Mouse (Mus musculus) heart, embryonic 14.5 days (tissue): ENCODE measurements around the gene Ndufa8. TPM values are rescaled to one million over a fixed set of nuclear protein-coding genes. Genes with fewer than 3 reads are reported as not detected.

Experiments
- ATAC-seq: fragments of 200-750 bp; cut with Nextera tagmentation; 2 replicates; pipeline ENCODE4 v1.8.0; 2017; ENCODE audit warnings: low read depth, moderate TSS enrichment; ENCODE audit not compliant: insufficient number of reproducible peaks, insufficient read depth, low FRiP score
- H3K27ac ChIP-seq, 2 experiments: fragments of 200-500 bp in 1 of 2; fragments of 300-500 bp in 1 of 2; sonication (generic) in 1 of 2; replicated peaks in 1 of 2; 2 replicates each; pipeline ENCODE4 v1.5.1; 2012 to 2014; ENCODE audit warnings: low read depth in 2 of 2, low read length in 2 of 2, control low read depth in 1 of 2, mild to moderate bottlenecking in 1 of 2, mixed read lengths in 1 of 2; ENCODE audit not compliant: control insufficient read depth in 1 of 2, insufficient read depth in 1 of 2
- H3K27me3 ChIP-seq: fragments of 300-500 bp; sonication (generic); 2 replicates; pipeline ENCODE4 v1.6.1; 2014; ENCODE audit warnings: mild to moderate bottlenecking, low read length, control low read depth; ENCODE audit not compliant: control insufficient read depth, insufficient read depth
- H3K36me3 ChIP-seq: fragments of 300-500 bp; sonication (generic); 2 replicates; pipeline ENCODE4 v1.6.1; 2014; ENCODE audit warnings: mild to moderate bottlenecking, control low read depth, low read length, mixed read lengths; ENCODE audit not compliant: control insufficient read depth, insufficient read depth
- H3K4me1 ChIP-seq, 2 experiments: fragments of 200-500 bp in 1 of 2; fragments of 300-500 bp in 1 of 2; sonication (generic) in 1 of 2; 2 replicates each; pipeline ENCODE4 v1.6.1; 2012 to 2014; ENCODE audit warnings: low read length in 2 of 2, control low read depth in 1 of 2, mixed read lengths in 1 of 2; ENCODE audit not compliant: control insufficient read depth in 2 of 2, insufficient read depth in 2 of 2
- H3K4me2 ChIP-seq: fragments of 300-500 bp; sonication (generic); 2 replicates; pipeline ENCODE4 v1.6.1; 2014; ENCODE audit warnings: mild to moderate bottlenecking, low read length
- H3K4me3 ChIP-seq, 2 experiments: fragments of 200-500 bp in 1 of 2; fragments of 300-500 bp in 1 of 2; sonication (generic) in 1 of 2; 2 replicates each; pipeline ENCODE4 v1.5.1; 2012 to 2014; ENCODE audit warnings: low read length in 2 of 2, mild to moderate bottlenecking in 2 of 2, control low read depth in 1 of 2, low read depth in 1 of 2, moderate library complexity in 1 of 2; ENCODE audit not compliant: control insufficient read depth in 1 of 2, insufficient read depth in 1 of 2
- H3K9ac ChIP-seq: fragments of 300-500 bp; sonication (generic); 2 replicates; pipeline ENCODE4 v1.6.1; 2014; ENCODE audit warnings: mild to moderate bottlenecking, low read length
- H3K9me3 ChIP-seq: fragments of 300-500 bp; sonication (generic); 2 replicates; pipeline ENCODE4 v1.6.1; 2016; ENCODE audit warnings: low read length, control low read depth; ENCODE audit not compliant: control insufficient read depth
- WGBS: fragments of 180-500 bp; shearing (Covaris S2); extraction: QIAGEN DNeasy Blood & Tissue Kit; methylation state at CpG from one replicate; pipeline ENCODE4 v1.1.7; 2014; 5-methylcytosine and 5-hydroxymethylcytosine counted together
- polyA plus RNA-seq: library from polyadenylated mRNA; unstranded; fragments of >200 nt; fragmentation: Nextera tagmentation; extraction: Ambion mirVana; gene quantifications from 2 replicates; pipeline ENCODE4 v1.2.1, GENCODE M21; 2014

Gene Ndufa8
- polyA plus RNA-seq, 1 experiment from 2014 or later: 464 TPM

DNA sequence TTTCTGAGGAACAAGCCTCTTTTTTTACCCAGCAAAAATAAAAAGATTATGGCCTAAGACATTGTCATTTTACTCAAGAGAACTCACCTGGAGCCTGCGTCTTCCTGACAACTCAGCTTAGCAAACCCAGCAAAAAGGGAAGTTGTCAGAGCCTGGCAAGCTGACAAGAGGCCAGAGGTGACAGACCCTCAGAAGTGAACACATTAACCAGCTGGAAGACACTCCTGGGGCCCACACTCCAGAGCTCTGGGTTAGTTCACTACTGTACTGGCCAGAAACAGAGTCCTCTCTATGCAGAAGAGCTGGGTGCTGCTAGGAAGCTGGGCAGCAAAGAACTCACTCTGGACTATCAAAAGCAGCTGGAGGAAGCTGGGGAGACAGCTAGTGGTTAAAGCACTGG lies 8.3 kb downstream of the Ndufa8 start:
- Histone ChIP-seq H3K4me1 (peaks cover 5 to 26% of the 10 kb centered on the region in 2 experiments), H3K9ac (0 out of 2 replicates have a peak overlapping the region, but pooled peaks have one; percentile 21), H3K4me3 (no peak overlapping the region), H3K36me3 (peaks cover 82% of the 10 kb centered on the region), H3K27me3 (no peaks in the 10 kb centered on the region), H3K27ac (0 out of 4 replicates have a peak overlapping the region, but pooled peaks of 1 of the 2 experiments have one; percentile 6), H3K4me2 (no peak overlapping the region), H3K9me3 (no peaks in the 10 kb centered on the region)
- WGBS: 57% methylated on average over 1 of the region's 1 CpGs
- ATAC-seq: no peak

GRCm38 (mm10) chr2:36039297-36039985 lies 9.8 kb downstream of the Ndufa8 start:
- no peak overlapping the region for H3K9ac ChIP-seq
- 63% methylated on average over 7 of the region's 7 CpGs for WGBS
- ATAC-seq: no peak
- no peak overlapping the region for H3K27ac ChIP-seq
- H3K9me3 ChIP-seq: no peaks in the 10 kb centered on the region
- H3K4me1 ChIP-seq: peaks cover 5 to 26% of the 10 kb centered on the region in 2 experiments
- no peak overlapping the region for H3K4me3 ChIP-seq
- peaks cover 87% of the 10 kb centered on the region for H3K36me3 ChIP-seq
- H3K27me3 ChIP-seq: no peaks in the 10 kb centered on the region
- H3K4me2 ChIP-seq: no peak overlapping the region

DNA sequence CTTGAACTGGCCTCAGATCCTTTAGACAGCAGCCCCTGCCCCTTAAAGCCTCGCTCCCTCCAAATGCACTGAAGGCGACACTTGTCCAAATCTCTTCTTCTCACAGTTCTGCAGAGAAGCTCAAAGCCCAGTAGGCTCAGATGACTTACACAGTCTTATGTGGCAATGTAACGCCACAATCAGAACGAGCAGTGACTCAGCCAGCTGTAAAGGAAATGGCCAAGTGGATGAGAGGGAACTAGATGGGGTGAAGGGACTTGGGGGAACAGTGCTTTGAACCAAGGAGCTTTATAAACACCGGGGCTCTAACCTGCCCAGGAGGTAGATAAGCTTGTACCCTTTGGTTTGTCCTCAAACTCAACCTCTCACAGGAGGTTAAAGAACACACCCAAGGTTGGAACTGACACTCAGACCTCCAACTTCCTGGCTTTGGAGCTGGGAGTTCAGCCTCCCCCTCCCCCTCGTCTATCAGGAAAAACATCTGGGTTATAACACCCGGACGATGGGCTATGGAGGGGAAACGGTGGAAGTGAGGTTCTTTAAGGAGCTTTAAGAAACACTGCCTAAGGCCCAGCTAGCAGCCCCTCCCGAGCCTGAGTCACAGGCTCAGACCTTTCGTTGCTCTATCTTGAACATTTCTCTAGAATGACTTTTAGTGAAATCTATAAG lies 13.7 kb downstream of the Ndufa8 start:
- no peak overlapping the region for H3K4me2 ChIP-seq
- peaks cover 58% of the 10 kb centered on the region for H3K36me3 ChIP-seq
- WGBS: 56% methylated on average over 11 of the region's 11 CpGs
- no peak overlapping the region for H3K4me3 ChIP-seq
- no peak overlapping the region for H3K9ac ChIP-seq
- no peaks in the 10 kb centered on the region for H3K9me3 ChIP-seq
- no peaks in the 10 kb centered on the region for H3K27me3 ChIP-seq
- H3K27ac ChIP-seq: 0 out of 4 replicates have a peak overlapping the region, but pooled peaks of 1 of the 2 experiments have one; percentile 28
- no peak for ATAC-seq
- peaks cover 3 to 15% of the 10 kb centered on the region in 2 experiments for H3K4me1 ChIP-seq

GRCm38 (mm10) chr2:36034898-36035297 lies 14.3 kb downstream of the Ndufa8 start:
- H3K9ac ChIP-seq: no peak overlapping the region
- no peaks in the 10 kb centered on the region for H3K9me3 ChIP-seq
- 0 out of 4 replicates have a peak overlapping the region, but pooled peaks of 1 of the 2 experiments have one; percentile 28 for H3K27ac ChIP-seq
- H3K4me1 ChIP-seq: peaks cover 3 to 15% of the 10 kb centered on the region in 2 experiments
- H3K27me3 ChIP-seq: no peaks in the 10 kb centered on the region
- H3K36me3 ChIP-seq: peaks cover 54% of the 10 kb centered on the region
- no peak overlapping the region for H3K4me3 ChIP-seq
- WGBS: 85% methylated on average over 7 of the region's 7 CpGs
- ATAC-seq: no peak
- H3K4me2 ChIP-seq: no peak overlapping the region

- Histone ChIP-seq H3K27ac (no peak overlapping the region), H3K4me1 (peaks cover 1 to 7% of the 10 kb centered on the region in 2 experiments), H3K27me3 (no peaks in the 10 kb centered on the region), H3K9me3 (no peaks in the 10 kb centered on the region), H3K4me2 (no peak overlapping the region), H3K36me3 (peaks cover 44% of the 10 kb centered on the region), H3K9ac (no peak overlapping the region), H3K4me3 (no peak overlapping the region)
- 72% methylated on average over 7 of the region's 7 CpGs for WGBS
- no peak for ATAC-seq
Observed at GRCm38 (mm10) chr2:36033966-36034365, 15.2 kb downstream of the Ndufa8 start.

DNA sequence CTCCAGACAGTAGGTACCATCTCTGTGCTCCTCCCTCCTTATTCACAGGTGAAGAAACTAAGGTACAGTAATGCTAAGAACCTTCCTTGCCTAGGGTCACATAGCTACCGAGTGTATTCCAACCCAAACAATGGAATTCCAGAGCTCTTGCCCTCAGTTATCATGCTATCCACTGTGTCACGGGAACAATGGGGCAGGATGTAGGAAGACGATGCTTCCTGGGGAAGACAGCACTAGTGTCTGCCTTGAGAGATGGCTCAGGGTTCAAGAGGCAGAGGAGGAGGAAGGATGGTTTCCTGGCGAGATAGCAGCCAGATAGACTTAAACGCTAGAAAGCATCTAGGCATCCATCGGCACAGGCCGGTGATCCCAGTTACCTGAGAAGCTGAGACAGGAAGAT lies 16.3 kb downstream of the Ndufa8 start:
- Histone ChIP-seq H3K4me2 (no peak overlapping the region), H3K27me3 (no peaks in the 10 kb centered on the region), H3K9me3 (no peaks in the 10 kb centered on the region), H3K4me1 (no peaks in the 10 kb centered on the region), H3K9ac (no peak overlapping the region), H3K27ac (no peak overlapping the region), H3K36me3 (peaks cover 34% of the 10 kb centered on the region), H3K4me3 (no peak overlapping the region)
- 60% methylated on average over 7 of the region's 7 CpGs for WGBS
- ATAC-seq: no peak

DNA sequence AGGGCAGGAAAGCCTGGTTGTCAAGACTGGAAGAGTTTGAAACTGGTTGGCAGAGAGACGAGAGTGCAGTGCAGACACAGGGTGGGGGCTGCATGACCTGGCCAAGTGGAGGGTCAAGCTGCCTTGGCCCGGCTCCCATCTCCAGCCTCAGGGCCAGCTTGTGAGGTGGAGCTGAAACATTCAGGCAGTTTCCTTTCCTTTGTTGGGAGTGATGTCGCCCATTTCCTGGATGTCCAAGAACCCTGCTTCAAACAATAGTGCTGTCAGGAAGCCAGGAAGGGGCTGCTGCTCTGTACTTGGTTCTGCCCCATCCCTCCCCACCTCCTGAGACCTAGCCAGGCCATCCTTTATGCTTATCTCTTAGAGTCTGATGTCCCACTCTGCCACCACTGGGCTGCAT lies 25.9 kb downstream of the Ndufa8 start:
- WGBS: 37% methylated on average over 3 of the region's 3 CpGs
- Histone ChIP-seq H3K4me3 (no peak overlapping the region), H3K4me2 (no peak overlapping the region), H3K9ac (no peak overlapping the region), H3K9me3 (no peaks in the 10 kb centered on the region), H3K27ac (no peak overlapping the region), H3K4me1 (peaks cover 0 to 8% of the 10 kb centered on the region in 2 experiments; a peak in 1 of 4 replicates), H3K27me3 (peaks cover 7% of the 10 kb centered on the region; the same call in 1 of the 2 replicates), H3K36me3 (no peaks in the 10 kb centered on the region)
- ATAC-seq: 0 out of 2 replicates have a peak, but pooled peaks have one; percentile 33
